Mouse (Mus musculus): ENCODE results near the gene Ints6. TPM values are rescaled to one million over a fixed set of nuclear protein-coding genes. Genes with fewer than 3 reads are reported as not detected.
A peak's percentile ranks its signal among the peaks of the same experiment; 100 is the strongest.

Gene Ints6
- polyA plus RNA-seq, 1 experiment from 2014 or later = 34.3 TPM

DNA sequence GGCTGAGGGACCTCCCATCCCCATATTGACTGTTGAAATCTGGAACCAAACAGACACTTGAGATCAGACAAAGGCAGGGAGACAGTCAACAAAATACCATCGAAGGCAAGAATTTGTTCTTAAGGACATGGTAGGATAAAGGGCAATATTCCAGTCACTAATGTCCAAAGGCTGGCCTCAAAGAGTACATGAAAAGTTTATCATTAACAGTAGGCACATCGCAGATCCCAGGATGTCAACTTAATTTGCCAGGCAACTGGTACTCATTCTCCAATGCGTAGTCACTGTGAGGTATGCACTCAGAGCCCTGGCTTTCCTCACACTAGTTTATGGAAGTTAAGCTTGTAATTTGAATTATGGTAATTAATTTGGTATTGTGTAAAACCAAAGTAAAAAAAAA is 13.3 kb upstream of the Ints6 start:
- H3K27me3 ChIP-seq = no peaks in the 10 kb centered on the region
- no peaks in the 10 kb centered on the region for H3K9me3 ChIP-seq
- H3K4me3 ChIP-seq (replicated peaks) = no peak overlapping the region
- no peak overlapping the region for H3K9ac ChIP-seq
- WGBS = 98% methylated on average over 3 of the region's 3 CpGs
- no peak overlapping the region for H3K27ac ChIP-seq
- H3K36me3 ChIP-seq (replicated peaks) = no peaks in the 10 kb centered on the region
- no peak overlapping the region for H3K4me2 ChIP-seq
- H3K4me1 ChIP-seq = no peaks in the 10 kb centered on the region
- no peak for ATAC-seq (ENCODE audit: low FRiP score)

- no peak overlapping the region for H3K9ac ChIP-seq
- H3K27ac ChIP-seq = no peak overlapping the region
- no peak overlapping the region for H3K4me2 ChIP-seq
- H3K4me3 ChIP-seq (replicated peaks) = no peak overlapping the region
- WGBS = 78% methylated on average over 6 of the region's 6 CpGs
- no peaks in the 10 kb centered on the region for H3K9me3 ChIP-seq
- H3K27me3 ChIP-seq = no peaks in the 10 kb centered on the region
- no peaks in the 10 kb centered on the region for H3K36me3 ChIP-seq (replicated peaks)
- no peaks in the 10 kb centered on the region for H3K4me1 ChIP-seq
- no peak for ATAC-seq (ENCODE audit: low FRiP score)
Observed at GRCm38 (mm10) chr14:62773766-62774165, 12.8 kb upstream of the Ints6 start.

- Histone ChIP-seq H3K36me3 (replicated peaks) (no peaks in the 10 kb centered on the region), H3K27ac (no peak overlapping the region), H3K4me2 (no peak overlapping the region), H3K9ac (no peak overlapping the region), H3K27me3 (no peaks in the 10 kb centered on the region), H3K9me3 (no peaks in the 10 kb centered on the region), H3K4me1 (peaks cover 5% of the 10 kb centered on the region; the same call in 1 of the 2 replicates), H3K4me3 (replicated peaks) (no peak overlapping the region)
- WGBS = 81% methylated on average over 2 of the region's 2 CpGs
- ATAC-seq (ENCODE audit: low FRiP score) = no peak
Observed at GRCm38 (mm10) chr14:62765398-62765797, 4.4 kb upstream of the Ints6 start.

- Histone ChIP-seq H3K9ac (no peak overlapping the region), H3K9me3 (no peaks in the 10 kb centered on the region), H3K36me3 (replicated peaks) (no peaks in the 10 kb centered on the region), H3K4me3 (replicated peaks) (no peak overlapping the region), H3K4me2 (no peak overlapping the region), H3K27ac (no peak overlapping the region), H3K27me3 (no peaks in the 10 kb centered on the region), H3K4me1 (peaks cover 6% of the 10 kb centered on the region)
- 87% methylated on average over 5 of the region's 5 CpGs for WGBS
- no peak for ATAC-seq (ENCODE audit: low FRiP score)
Observed at GRCm38 (mm10) chr14:62764371-62764770, 3.4 kb upstream of the Ints6 start.

- Histone ChIP-seq H3K4me3 (replicated peaks) (peak overlapping the region; percentile 92), H3K27ac (peak overlapping the region; percentile 96), H3K4me1 (peaks cover 18% of the 10 kb centered on the region), H3K36me3 (replicated peaks) (peaks cover 11% of the 10 kb centered on the region; the same call in 1 of the 2 replicates), H3K27me3 (no peaks in the 10 kb centered on the region), H3K9me3 (no peaks in the 10 kb centered on the region), H3K4me2 (peak overlapping the region; percentile 67), H3K9ac (peak overlapping the region; percentile 77)
- no peak for ATAC-seq (ENCODE audit: low FRiP score)
- WGBS = 4% methylated on average over 11 of the region's 11 CpGs
Observed at GRCm38 (mm10) chr14:62761943-62762342, 974 bp upstream of the Ints6 start.

DNA sequence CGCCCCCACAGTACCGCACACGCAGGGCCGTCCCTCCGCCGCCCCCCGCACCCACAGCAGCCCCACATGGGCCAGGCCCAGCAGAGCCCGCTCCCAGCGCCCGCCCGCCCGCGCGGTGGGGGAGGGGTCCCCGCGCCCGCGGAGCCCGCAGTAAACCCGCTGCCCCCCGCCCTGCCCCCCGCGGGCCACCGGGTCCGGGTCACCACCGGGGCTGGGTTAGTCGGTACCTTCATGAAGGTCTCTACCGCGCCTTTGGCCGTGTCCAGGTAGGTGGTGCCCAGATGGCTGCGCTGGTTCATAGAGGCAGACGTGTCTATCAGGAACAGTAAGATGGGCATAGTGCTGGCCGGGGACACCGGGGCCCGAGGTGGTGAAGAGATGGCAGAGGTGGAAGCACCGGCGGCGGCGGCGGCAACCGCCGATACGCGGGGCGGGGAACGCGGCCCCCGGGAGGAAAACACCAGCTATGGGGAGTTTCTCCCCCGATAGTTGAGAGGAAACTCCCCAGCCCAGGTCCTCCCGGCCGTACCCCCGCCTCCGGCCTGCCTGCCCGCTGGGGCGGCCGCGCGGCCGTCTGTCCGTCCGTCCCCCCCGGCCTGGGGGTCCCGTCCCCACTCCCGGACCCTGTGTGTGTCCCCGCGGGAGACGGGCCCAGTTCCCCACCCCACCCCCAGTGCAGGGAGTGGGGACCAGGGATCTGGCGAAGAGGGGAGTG is 491 bp downstream of the Ints6 start:
- no peaks in the 10 kb centered on the region for H3K27me3 ChIP-seq
- peak overlapping the region; percentile 74 for H3K4me2 ChIP-seq
- H3K36me3 ChIP-seq (replicated peaks) = peaks cover 11% of the 10 kb centered on the region; the same call in 1 of the 2 replicates
- ATAC-seq (ENCODE audit: low FRiP score) = peak; percentile 48
- no peaks in the 10 kb centered on the region for H3K9me3 ChIP-seq
- H3K9ac ChIP-seq = peak overlapping the region; percentile 96
- peak overlapping the region; percentile 92 for H3K4me3 ChIP-seq (replicated peaks)
- under 1% methylated on average over 44 of the region's 68 CpGs for WGBS
- H3K27ac ChIP-seq = peak overlapping the region; percentile 97
- H3K4me1 ChIP-seq = peaks cover 18% of the 10 kb centered on the region

DNA sequence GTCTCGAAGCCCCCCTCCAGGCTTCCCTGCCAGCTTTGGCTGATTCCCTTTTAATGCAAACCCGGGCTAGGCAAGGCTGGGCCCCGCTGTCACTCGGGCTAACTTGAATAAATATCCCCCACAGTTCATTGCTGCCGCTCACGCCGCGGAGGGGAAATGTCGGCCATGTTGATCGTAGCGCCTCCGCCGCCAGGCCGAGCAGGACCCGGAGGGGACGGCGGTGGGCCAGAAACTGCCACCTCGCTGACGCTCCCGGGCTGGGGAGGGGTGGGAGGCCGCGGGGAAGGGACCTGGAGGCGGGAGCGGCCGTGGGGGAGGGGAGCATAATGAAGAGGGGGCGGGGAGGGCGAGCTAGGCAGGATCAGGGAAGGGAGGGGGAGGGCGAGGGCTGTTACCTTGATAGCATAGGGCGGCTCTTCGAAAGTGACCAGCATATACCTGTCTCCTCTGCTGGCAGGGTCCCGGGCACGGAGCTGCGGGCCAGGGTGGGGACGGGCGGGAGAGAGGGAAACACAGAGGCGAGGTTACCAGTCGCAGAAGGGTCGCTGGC is 1.1 kb downstream of the Ints6 start:
- no peaks in the 10 kb centered on the region for H3K27me3 ChIP-seq
- H3K36me3 ChIP-seq (replicated peaks) = peaks cover 13% of the 10 kb centered on the region; the same call in 1 of the 2 replicates
- H3K9ac ChIP-seq = peak overlapping the region; percentile 96
- H3K27ac ChIP-seq = peak overlapping the region; percentile 97
- peak; percentile 43 for ATAC-seq (ENCODE audit: low FRiP score)
- peak overlapping the region; percentile 92 for H3K4me3 ChIP-seq (replicated peaks)
- H3K9me3 ChIP-seq = no peaks in the 10 kb centered on the region
- H3K4me2 ChIP-seq = peak overlapping the region; percentile 74
- 0% methylated on average over 31 of the region's 38 CpGs for WGBS
- H3K4me1 ChIP-seq = peaks cover 18% of the 10 kb centered on the region

DNA sequence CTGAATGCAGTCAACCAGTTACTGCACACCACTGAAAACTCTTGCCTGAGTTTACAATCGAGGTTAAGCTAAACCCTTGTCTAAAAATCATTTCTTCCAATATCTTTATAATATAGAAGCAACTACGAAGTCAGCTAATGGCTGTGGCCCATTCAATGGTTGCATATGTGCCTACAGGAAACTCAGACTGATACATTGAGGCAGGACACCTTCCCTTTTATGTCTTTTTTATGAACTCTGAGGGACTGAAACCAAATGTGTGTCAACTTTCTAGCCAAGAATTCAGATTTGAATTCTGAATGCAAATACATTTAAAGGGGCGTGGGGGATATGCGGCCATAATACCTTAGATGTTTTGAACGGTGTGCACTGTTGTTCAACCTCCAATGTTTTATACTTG is 2.3 kb downstream of the Ints6 start:
- Histone ChIP-seq H3K9me3 (no peaks in the 10 kb centered on the region), H3K27me3 (no peaks in the 10 kb centered on the region), H3K36me3 (replicated peaks) (peaks cover 20% of the 10 kb centered on the region), H3K9ac (peak overlapping the region; percentile 96; the same call in 1 of the 2 replicates), H3K27ac (no peak overlapping the region), H3K4me1 (peaks cover 18% of the 10 kb centered on the region), H3K4me2 (peak overlapping the region; percentile 74; the same call in 1 of the 2 replicates), H3K4me3 (replicated peaks) (no peak overlapping the region)
- WGBS = 91% methylated on average over 5 of the region's 5 CpGs
- ATAC-seq (ENCODE audit: low FRiP score) = no peak

DNA sequence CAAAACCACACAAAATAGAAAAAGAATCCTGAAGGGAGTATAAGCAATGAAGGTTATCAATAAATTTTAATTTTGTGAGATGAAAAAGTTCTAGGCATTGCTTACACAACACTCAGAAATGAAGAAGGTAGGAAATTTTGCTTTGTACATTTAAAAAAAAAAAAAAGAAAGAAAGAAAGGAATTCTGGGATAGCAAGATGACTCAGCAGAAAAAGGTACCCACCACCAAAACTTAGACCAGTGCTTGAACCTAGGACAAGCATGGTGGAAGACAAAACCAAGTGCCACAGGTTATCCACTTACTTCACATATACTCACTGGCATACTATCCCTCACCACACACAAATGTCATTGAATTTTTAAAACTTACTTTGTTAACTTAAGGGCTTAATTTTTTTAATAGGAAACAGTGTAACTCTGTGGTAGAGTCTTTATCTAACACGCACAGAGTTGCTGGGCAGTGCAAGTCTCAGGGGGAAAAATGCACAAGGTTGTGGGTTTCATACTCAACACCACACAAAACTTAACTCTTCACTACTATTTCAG is 5.8 kb downstream of the Ints6 start:
- Histone ChIP-seq H3K9ac (no peak overlapping the region), H3K9me3 (no peaks in the 10 kb centered on the region), H3K4me3 (replicated peaks) (no peak overlapping the region), H3K27me3 (no peaks in the 10 kb centered on the region), H3K4me2 (no peak overlapping the region), H3K4me1 (peaks cover 13% of the 10 kb centered on the region), H3K36me3 (replicated peaks) (peaks cover 20% of the 10 kb centered on the region), H3K27ac (no peak overlapping the region)
- WGBS = 92% methylated on average over 1 of the region's 1 CpGs
- no peak for ATAC-seq (ENCODE audit: low FRiP score)

DNA sequence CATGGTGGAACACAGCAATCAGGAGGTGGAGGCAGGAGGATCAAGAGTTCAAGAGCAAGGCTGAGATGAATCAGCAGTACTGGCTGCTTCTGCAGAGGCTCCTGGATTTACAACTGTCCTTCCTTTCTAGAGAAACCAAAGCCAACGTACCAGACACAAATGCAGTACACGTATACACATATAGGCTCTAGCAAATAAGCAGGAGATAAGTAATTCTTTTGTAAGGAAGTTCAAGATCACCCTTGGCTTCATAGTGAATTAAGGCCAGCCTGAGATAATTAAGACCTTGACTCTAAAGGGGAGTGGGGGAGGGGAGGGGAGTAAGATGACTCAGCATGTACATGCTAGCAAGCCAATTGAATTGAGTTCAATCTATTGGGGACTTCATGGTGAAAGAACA is 9.5 kb downstream of the Ints6 start:
- H3K27me3 ChIP-seq = no peaks in the 10 kb centered on the region
- no peaks in the 10 kb centered on the region for H3K9me3 ChIP-seq
- no peak overlapping the region for H3K4me2 ChIP-seq
- 88% methylated on average over 2 of the region's 2 CpGs for WGBS
- no peak overlapping the region for H3K4me3 ChIP-seq (replicated peaks)
- no peak overlapping the region for H3K27ac ChIP-seq
- H3K4me1 ChIP-seq = no peaks in the 10 kb centered on the region
- peaks cover 8% of the 10 kb centered on the region for H3K36me3 ChIP-seq (replicated peaks)
- H3K9ac ChIP-seq = no peak overlapping the region
- ATAC-seq (ENCODE audit: low FRiP score) = no peak

GRCm38 (mm10) chr14:62735646-62736045 is 25.3 kb downstream of the Ints6 start:
- H3K4me2 ChIP-seq = no peak overlapping the region
- WGBS = 95% methylated on average over 1 of the region's 1 CpGs
- no peak overlapping the region for H3K4me3 ChIP-seq (replicated peaks)
- ATAC-seq (ENCODE audit: low FRiP score) = no peak
- no peak overlapping the region for H3K9ac ChIP-seq
- no peaks in the 10 kb centered on the region for H3K27me3 ChIP-seq
- no peaks in the 10 kb centered on the region for H3K4me1 ChIP-seq
- no peak overlapping the region for H3K27ac ChIP-seq
- H3K9me3 ChIP-seq = no peaks in the 10 kb centered on the region
- peaks cover 21% of the 10 kb centered on the region; the same call in 1 of the 2 replicates for H3K36me3 ChIP-seq (replicated peaks)

- 87% methylated on average over 2 of the region's 2 CpGs for WGBS
- ATAC-seq (ENCODE audit: low FRiP score) = no peak
- no peaks in the 10 kb centered on the region for H3K27me3 ChIP-seq
- no peak overlapping the region for H3K9ac ChIP-seq
- H3K4me3 ChIP-seq (replicated peaks) = no peak overlapping the region
- H3K4me2 ChIP-seq = no peak overlapping the region
- peaks cover 19% of the 10 kb centered on the region; the same call in 1 of the 2 replicates for H3K36me3 ChIP-seq (replicated peaks)
- H3K9me3 ChIP-seq = no peaks in the 10 kb centered on the region
- no peak overlapping the region for H3K27ac ChIP-seq
- no peaks in the 10 kb centered on the region for H3K4me1 ChIP-seq
Observed at GRCm38 (mm10) chr14:62733666-62734065, 27.3 kb downstream of the Ints6 start.

Measured in forebrain, embryonic 12.5 days (tissue).